Mouse (Mus musculus): Measurements from ENCODE around the gene Klhl10. TPM values are rescaled to one million over a fixed set of nuclear protein-coding genes. Genes with fewer than 3 reads are reported as not detected.

Klhl10 gene
- polyA plus RNA-seq, 1 experiment from 2014 or later, result 0.71 TPM

DNA sequence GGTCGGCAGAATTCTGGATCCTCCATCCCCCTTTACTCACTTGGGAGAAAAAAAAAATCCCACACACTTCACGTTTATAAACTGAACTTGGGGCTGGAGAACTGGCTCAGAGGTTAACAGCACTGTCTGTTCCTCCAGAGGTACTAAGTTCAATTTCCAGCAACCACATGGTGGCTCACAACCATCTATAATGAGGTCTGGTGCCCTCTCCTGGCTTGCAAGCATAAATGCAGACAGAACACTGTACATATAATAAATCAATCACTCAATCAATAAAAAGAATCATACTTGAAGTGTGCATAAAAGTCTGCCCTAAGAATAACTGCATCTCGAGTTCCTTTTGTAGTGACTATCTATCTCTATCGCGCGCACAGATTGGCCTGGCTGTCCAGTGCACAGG lies 49.2 kb downstream of the Klhl10 start:
- Histone ChIP-seq H3K36me3 (ENCODE audit: control insufficient read depth, insufficient read depth, low read length) (peaks cover 96% of the 10 kb centered on the region), H3K4me2 (ENCODE audit: low read length) (no peak overlapping the region), H3K27ac (ENCODE audit: low read depth, low read length) (no peak overlapping the region), H3K4me3 (ENCODE audit: low read depth, low read length) (no peak overlapping the region), H3K27me3 (replicated peaks; ENCODE audit: control insufficient read depth, insufficient read depth, low read length) (no peaks in the 10 kb centered on the region), H3K9me3 (replicated peaks; ENCODE audit: control insufficient read depth, low read length) (no peaks in the 10 kb centered on the region), H3K4me1 (ENCODE audit: control insufficient read depth, insufficient read depth, low read length) (no peaks in the 10 kb centered on the region), H3K9ac (ENCODE audit: low read length) (no peak overlapping the region)
- 91% methylated on average over 6 of the region's 6 CpGs for WGBS
- ATAC-seq, result no peak
- peak; percentile 17 for DNase-seq (ENCODE audit: low spot score)

- H3K4me2 ChIP-seq (ENCODE audit: low read length), result no peak overlapping the region
- no peaks in the 10 kb centered on the region for H3K27me3 ChIP-seq (replicated peaks; ENCODE audit: control insufficient read depth, insufficient read depth, low read length)
- H3K9me3 ChIP-seq (replicated peaks; ENCODE audit: control insufficient read depth, low read length), result no peaks in the 10 kb centered on the region
- H3K4me3 ChIP-seq (ENCODE audit: low read depth, low read length), result no peak overlapping the region
- 93% methylated on average over 12 of the region's 12 CpGs for WGBS
- H3K36me3 ChIP-seq (ENCODE audit: control insufficient read depth, insufficient read depth, low read length), result peaks cover 96% of the 10 kb centered on the region
- H3K4me1 ChIP-seq (ENCODE audit: control insufficient read depth, insufficient read depth, low read length), result no peaks in the 10 kb centered on the region
- ATAC-seq (no peak), DNase-seq (ENCODE audit: low spot score) (no peak)
- no peak overlapping the region for H3K9ac ChIP-seq (ENCODE audit: low read length)
- H3K27ac ChIP-seq (ENCODE audit: low read depth, low read length), result no peak overlapping the region
Observed at GRCm38 (mm10) chr11:100493771-100494170, 52.1 kb downstream of the Klhl10 start.

- Histone ChIP-seq H3K4me2 (ENCODE audit: low read length) (no peak overlapping the region), H3K27ac (ENCODE audit: low read depth, low read length) (no peak overlapping the region), H3K4me1 (ENCODE audit: control insufficient read depth, insufficient read depth, low read length) (no peaks in the 10 kb centered on the region), H3K9ac (ENCODE audit: low read length) (no peak overlapping the region), H3K27me3 (replicated peaks; ENCODE audit: control insufficient read depth, insufficient read depth, low read length) (no peaks in the 10 kb centered on the region), H3K4me3 (ENCODE audit: low read depth, low read length) (no peak overlapping the region), H3K36me3 (ENCODE audit: control insufficient read depth, insufficient read depth, low read length) (peaks cover 100% of the 10 kb centered on the region), H3K9me3 (replicated peaks; ENCODE audit: control insufficient read depth, low read length) (no peaks in the 10 kb centered on the region)
- no peak for ATAC-seq
- DNase-seq (ENCODE audit: low spot score), result no peak
- 80% methylated on average over 3 of the region's 3 CpGs for WGBS
Observed at GRCm38 (mm10) chr11:100500241-100500640, 58.5 kb downstream of the Klhl10 start.

DNA sequence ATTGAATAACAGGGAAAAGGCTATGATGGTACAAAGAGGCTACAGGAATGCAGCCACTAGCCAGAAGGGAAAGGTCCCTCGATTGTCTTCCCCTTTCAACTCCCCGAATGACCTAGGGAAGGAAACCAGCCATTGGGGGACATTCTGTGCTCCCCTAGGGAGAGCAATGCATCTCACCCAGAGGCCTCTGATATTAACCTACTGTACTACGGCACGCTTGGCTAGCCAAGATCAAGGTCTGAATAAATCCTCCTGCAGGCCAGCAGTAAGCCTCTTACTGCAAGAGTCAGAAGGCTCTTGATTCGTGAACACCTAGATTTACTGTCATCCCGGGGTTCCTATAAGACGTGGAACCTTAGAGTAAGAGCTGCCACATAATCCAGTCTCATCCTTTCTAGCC lies 58.9 kb downstream of the Klhl10 start:
- Histone ChIP-seq H3K27ac (ENCODE audit: low read depth, low read length) (no peak overlapping the region), H3K4me1 (ENCODE audit: control insufficient read depth, insufficient read depth, low read length) (no peaks in the 10 kb centered on the region), H3K9ac (ENCODE audit: low read length) (no peak overlapping the region), H3K36me3 (ENCODE audit: control insufficient read depth, insufficient read depth, low read length) (peaks cover 100% of the 10 kb centered on the region), H3K9me3 (replicated peaks; ENCODE audit: control insufficient read depth, low read length) (no peaks in the 10 kb centered on the region), H3K27me3 (replicated peaks; ENCODE audit: control insufficient read depth, insufficient read depth, low read length) (no peaks in the 10 kb centered on the region), H3K4me3 (ENCODE audit: low read depth, low read length) (no peak overlapping the region), H3K4me2 (ENCODE audit: low read length) (no peak overlapping the region)
- WGBS, result 78% methylated on average over 7 of the region's 7 CpGs
- DNase-seq (ENCODE audit: low spot score) (no peak), ATAC-seq (no peak)

DNA sequence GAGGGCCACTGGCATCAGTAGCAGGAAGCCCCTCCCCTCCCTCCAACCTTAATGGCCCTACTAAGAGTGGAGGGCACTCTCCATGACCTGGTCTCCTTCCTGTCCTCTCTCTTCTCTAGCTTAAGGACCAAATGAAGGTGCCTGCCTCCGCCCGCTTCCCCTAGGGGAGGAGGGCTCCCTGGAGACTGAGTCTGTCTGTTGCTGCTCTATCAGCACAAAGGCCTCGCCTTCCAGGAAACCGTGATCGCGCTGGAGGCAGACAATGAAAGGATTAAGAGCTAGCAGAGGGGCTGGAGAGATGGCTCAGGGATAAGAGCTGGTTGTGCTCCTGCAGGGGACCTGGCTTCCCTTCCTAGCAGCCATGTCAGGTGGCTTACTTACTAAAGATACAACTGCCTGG lies 59.6 kb downstream of the Klhl10 start:
- Histone ChIP-seq H3K9ac (ENCODE audit: low read length) (no peak overlapping the region), H3K36me3 (ENCODE audit: control insufficient read depth, insufficient read depth, low read length) (peaks cover 100% of the 10 kb centered on the region), H3K4me2 (ENCODE audit: low read length) (no peak overlapping the region), H3K4me1 (ENCODE audit: control insufficient read depth, insufficient read depth, low read length) (no peaks in the 10 kb centered on the region), H3K4me3 (ENCODE audit: low read depth, low read length) (no peak overlapping the region), H3K9me3 (replicated peaks; ENCODE audit: control insufficient read depth, low read length) (no peaks in the 10 kb centered on the region), H3K27ac (ENCODE audit: low read depth, low read length) (no peak overlapping the region), H3K27me3 (replicated peaks; ENCODE audit: control insufficient read depth, insufficient read depth, low read length) (no peaks in the 10 kb centered on the region)
- 7% methylated on average over 6 of the region's 6 CpGs for WGBS
- ATAC-seq (no peak), DNase-seq (ENCODE audit: low spot score) (no peak)

DNA sequence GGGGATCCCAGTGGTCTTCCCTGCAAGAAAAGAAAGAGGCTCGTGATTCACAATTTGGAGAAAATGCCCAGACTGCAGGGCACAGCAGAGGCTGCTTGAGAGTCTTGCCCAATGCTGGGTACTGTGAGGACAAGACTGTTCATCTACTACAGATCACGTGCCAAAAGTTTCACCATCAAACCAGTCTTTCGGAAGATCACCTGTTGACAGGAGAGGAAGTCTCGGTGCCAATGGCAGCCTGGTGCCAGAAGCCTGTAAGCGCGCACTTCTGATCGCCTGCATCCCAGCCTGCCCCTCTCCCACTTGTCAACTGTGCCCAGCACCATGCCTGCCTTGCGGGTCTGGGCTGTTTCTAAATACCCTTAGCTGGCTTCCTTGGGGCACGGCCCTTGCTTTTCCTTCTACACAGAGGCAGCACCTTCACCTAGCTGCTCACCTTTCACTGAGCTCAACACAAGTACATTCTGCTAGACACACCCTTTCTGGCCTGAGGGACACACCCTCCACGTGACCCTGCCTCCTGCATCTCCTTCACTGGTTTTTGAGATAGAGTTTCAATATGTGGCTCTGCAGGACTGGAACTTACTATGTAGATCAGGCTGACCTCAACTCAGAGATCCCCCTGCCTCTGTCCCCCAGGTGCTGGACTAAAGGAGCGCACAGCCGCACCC lies 63.4 kb downstream of the Klhl10 start:
- H3K27me3 ChIP-seq (replicated peaks; ENCODE audit: control insufficient read depth, insufficient read depth, low read length), result no peaks in the 10 kb centered on the region
- peaks cover 99% of the 10 kb centered on the region for H3K36me3 ChIP-seq (ENCODE audit: control insufficient read depth, insufficient read depth, low read length)
- H3K9ac ChIP-seq (ENCODE audit: low read length), result no peak overlapping the region
- H3K27ac ChIP-seq (ENCODE audit: low read depth, low read length), result no peak overlapping the region
- H3K4me3 ChIP-seq (ENCODE audit: low read depth, low read length), result no peak overlapping the region
- no peaks in the 10 kb centered on the region for H3K9me3 ChIP-seq (replicated peaks; ENCODE audit: control insufficient read depth, low read length)
- no peaks in the 10 kb centered on the region for H3K4me1 ChIP-seq (ENCODE audit: control insufficient read depth, insufficient read depth, low read length)
- WGBS, result 96% methylated on average over 12 of the region's 12 CpGs
- ATAC-seq, result no peak
- no peak for DNase-seq (ENCODE audit: low spot score)
- no peak overlapping the region for H3K4me2 ChIP-seq (ENCODE audit: low read length)

DNA sequence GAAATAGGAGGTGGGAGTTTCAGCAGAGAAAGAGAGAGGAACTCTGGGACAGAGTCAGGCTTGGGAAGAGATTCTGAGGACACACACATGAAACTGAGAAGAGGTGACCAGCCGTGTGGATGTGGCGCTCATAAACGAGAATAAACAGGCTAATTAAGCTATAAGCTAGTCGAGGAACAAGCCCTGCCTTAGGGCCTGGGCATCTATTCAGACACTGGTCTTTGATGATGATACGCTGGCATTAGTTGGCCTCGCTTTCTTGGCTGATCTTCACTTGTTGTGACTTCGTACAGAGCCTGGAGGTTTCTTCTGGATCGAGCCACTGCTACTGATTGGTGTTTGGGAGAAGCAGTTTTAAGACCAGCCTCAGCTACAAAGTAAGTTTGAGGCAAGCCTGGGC lies 64.3 kb downstream of the Klhl10 start:
- H3K9ac ChIP-seq (ENCODE audit: low read length), result no peak overlapping the region
- no peaks in the 10 kb centered on the region for H3K9me3 ChIP-seq (replicated peaks; ENCODE audit: control insufficient read depth, low read length)
- H3K27me3 ChIP-seq (replicated peaks; ENCODE audit: control insufficient read depth, insufficient read depth, low read length), result no peaks in the 10 kb centered on the region
- H3K36me3 ChIP-seq (ENCODE audit: control insufficient read depth, insufficient read depth, low read length), result peaks cover 95% of the 10 kb centered on the region
- H3K4me1 ChIP-seq (ENCODE audit: control insufficient read depth, insufficient read depth, low read length), result no peaks in the 10 kb centered on the region
- H3K4me3 ChIP-seq (ENCODE audit: low read depth, low read length), result no peak overlapping the region
- no peak for ATAC-seq
- no peak for DNase-seq (ENCODE audit: low spot score)
- no peak overlapping the region for H3K4me2 ChIP-seq (ENCODE audit: low read length)
- no peak overlapping the region for H3K27ac ChIP-seq (ENCODE audit: low read depth, low read length)
- 90% methylated on average over 8 of the region's 8 CpGs for WGBS

Small RNA genes within 50 kb of the gene (microRNA-seq; reads per million reads assigned to microRNA genes)
- gene Gm27374 (not detected), gene Mir7116 (1.3 reads per million, percentile 3 among the genes with 10 or more reads in this experiment)

Other genes with a start within 250 kb of the Klhl10 start
- gene Krt9, start 248.7 kb upstream of the Klhl10 start, polyA plus RNA-seq (2014; fragmentation: Nextera tagmentation; extraction: Ambion mirVana), result not detected in 2 replicates
- 0.20 TPM in 1 of 2 replicates, not detected in the other for gene Krt14, start 234.4 kb upstream of the Klhl10 start, polyA plus RNA-seq (2014; fragmentation: Nextera tagmentation; extraction: Ambion mirVana)
- not detected in 2 replicates for gene Krt16, start 193.0 kb upstream of the Klhl10 start, polyA plus RNA-seq (2014; fragmentation: Nextera tagmentation; extraction: Ambion mirVana)
- gene Krt17, start 180.9 kb upstream of the Klhl10 start, polyA plus RNA-seq (2014; fragmentation: Nextera tagmentation; extraction: Ambion mirVana), result 0.14 and 0.23 TPM in 2 replicates
- 0.21 TPM in 1 of 2 replicates, not detected in the other for gene Krt42, start 172.0 kb upstream of the Klhl10 start, polyA plus RNA-seq (2014; fragmentation: Nextera tagmentation; extraction: Ambion mirVana)
- 1,289 and 1,493 TPM in 2 replicates for gene Eif1, start 122.0 kb upstream of the Klhl10 start, polyA plus RNA-seq (2014; fragmentation: Nextera tagmentation; extraction: Ambion mirVana)
- 0.43 and 0.93 TPM in 2 replicates for gene Gast, start 107.5 kb upstream of the Klhl10 start, polyA plus RNA-seq (2014; fragmentation: Nextera tagmentation; extraction: Ambion mirVana)
- 55.1 and 81.9 TPM in 2 replicates for gene Hap1, start 85.8 kb upstream of the Klhl10 start, polyA plus RNA-seq (2014; fragmentation: Nextera tagmentation; extraction: Ambion mirVana)
- 33.3 and 50.8 TPM in 2 replicates for gene Jup, start 44.2 kb upstream of the Klhl10 start, polyA plus RNA-seq (2014; fragmentation: Nextera tagmentation; extraction: Ambion mirVana)
- gene P3h4, start 27.1 kb upstream of the Klhl10 start, polyA plus RNA-seq (2014; fragmentation: Nextera tagmentation; extraction: Ambion mirVana), result 14.5 and 16.3 TPM in 2 replicates
- gene Fkbp10, start 26.2 kb upstream of the Klhl10 start, polyA plus RNA-seq (2014; fragmentation: Nextera tagmentation; extraction: Ambion mirVana), result 16.1 and 20.8 TPM in 2 replicates
- 99.6 and 109 TPM in 2 replicates for gene Nt5c3b, start 109 bp upstream of the Klhl10 start, polyA plus RNA-seq (2014; fragmentation: Nextera tagmentation; extraction: Ambion mirVana)
- gene Klhl11, start 30.8 kb downstream of the Klhl10 start, polyA plus RNA-seq (2014; fragmentation: Nextera tagmentation; extraction: Ambion mirVana), result 15.2 and 19.8 TPM in 2 replicates
- gene Acly, start 86.1 kb downstream of the Klhl10 start, polyA plus RNA-seq (2014; fragmentation: Nextera tagmentation; extraction: Ambion mirVana), result 198 and 208 TPM in 2 replicates
- 1.7 and 2.5 TPM in 2 replicates for gene Ttc25, start 103.7 kb downstream of the Klhl10 start, polyA plus RNA-seq (2014; fragmentation: Nextera tagmentation; extraction: Ambion mirVana)
- gene Cnp, start 133.0 kb downstream of the Klhl10 start, polyA plus RNA-seq (2014; fragmentation: Nextera tagmentation; extraction: Ambion mirVana), result 22.0 and 25.6 TPM in 2 replicates
- gene Nkiras2, start 177.3 kb downstream of the Klhl10 start, polyA plus RNA-seq (2014; fragmentation: Nextera tagmentation; extraction: Ambion mirVana), result 111 and 122 TPM in 2 replicates
- 77.3 and 82.5 TPM in 2 replicates for gene Dnajc7, start 178.3 kb downstream of the Klhl10 start, polyA plus RNA-seq (2014; fragmentation: Nextera tagmentation; extraction: Ambion mirVana)